In the genomic region with DNA sequence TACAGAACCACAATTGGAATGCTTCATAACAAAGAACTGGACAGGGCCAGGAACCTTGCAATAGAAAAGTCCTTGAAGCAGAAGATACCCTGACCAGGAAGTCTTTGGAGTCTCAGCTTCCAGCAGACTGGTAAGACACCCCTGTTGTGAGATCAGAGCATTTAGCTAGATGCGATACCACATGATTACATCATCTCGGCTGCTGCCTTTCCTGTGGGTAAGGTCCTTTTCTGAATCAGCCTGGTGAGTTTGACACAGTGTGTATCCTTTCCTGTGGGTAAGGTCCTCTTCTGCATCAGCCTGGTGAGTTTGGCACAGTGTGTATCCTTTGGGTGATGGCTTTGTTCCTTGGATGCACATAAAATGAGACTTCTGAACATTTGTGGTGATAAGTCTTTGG, we compare ENCODE assay signal across 18 mouse cellular contexts.
"Had no signal": no experiment of that assay in that cellular context is flagged by ENCODE, and none has a peak within 500 bp of the region (broad histone marks: within the 10 kb centered on the region; RNA-seq: fewer than 3 reads in every experiment).

No protein-coding gene starts in this region.

- DNase-seq: gastrocnemius, adult 2 months; gastrocnemius, postnatal 10 days; gastrocnemius, postnatal 25 days; heart, adult 11 months; heart, adult 2 months; heart, postnatal 14 days; heart, postnatal 36 days; kidney, adult 18-20 months; kidney, adult 8-10 months; kidney, postnatal 10 days; kidney, postnatal 25 days; kidney, postnatal 4 days; liver; liver, embryonic 13.5 days had no signal

- ATAC-seq: hindbrain, embryonic 16.5 days; inflammation-experienced regulatory T-cells, adult 6 months; intestine, embryonic 15.5 days; intestine, postnatal 0 days had no signal
